Mouse (Mus musculus): ENCODE data around the gene Ell. TPM values are rescaled to one million over a fixed set of nuclear protein-coding genes. Genes with fewer than 3 reads are reported as not detected.

Ell gene
- polyA plus RNA-seq, 1 experiment from 2014 or later: 19.2 TPM

- Histone ChIP-seq H3K27ac (ENCODE audit: low read length) (peak overlapping the region; percentile 81), H3K4me2 (ENCODE audit: low read length) (peak overlapping the region; percentile 85), H3K27me3 (ENCODE audit: control insufficient read depth, insufficient read depth, low read depth, low read length) (no peaks in the 10 kb centered on the region), H3K4me3 (ENCODE audit: low read depth, low read length) (peak overlapping the region; percentile 37), H3K4me1 (ENCODE audit: control insufficient read depth, insufficient read depth, low read length) (peaks cover 48% of the 10 kb centered on the region), H3K9ac (ENCODE audit: low read depth, low read length) (peak overlapping the region; percentile 50), H3K36me3 (ENCODE audit: control insufficient read depth, insufficient read depth, low read length) (no peaks in the 10 kb centered on the region), H3K9me3 (replicated peaks; ENCODE audit: control insufficient read depth, low read length, poor library complexity, severe bottlenecking) (no peaks in the 10 kb centered on the region)
- peak; percentile 16 for ATAC-seq
- WGBS: under 1% methylated on average over 31 of the region's 39 CpGs
Measured at GRCm38 (mm10) chr8:70609368-70609848, 70.2 kb downstream of the Ell start.

GRCm38 (mm10) chr8:70609849-70610795 is 70.9 kb downstream of the Ell start:
- H3K27ac ChIP-seq (ENCODE audit: low read length): peak overlapping the region; percentile 81
- 1% methylated on average over 42 of the region's 45 CpGs for WGBS
- H3K36me3 ChIP-seq (ENCODE audit: control insufficient read depth, insufficient read depth, low read length): no peaks in the 10 kb centered on the region
- no peaks in the 10 kb centered on the region for H3K9me3 ChIP-seq (replicated peaks; ENCODE audit: control insufficient read depth, low read length, poor library complexity, severe bottlenecking)
- H3K4me1 ChIP-seq (ENCODE audit: control insufficient read depth, insufficient read depth, low read length): peaks cover 47% of the 10 kb centered on the region
- peak overlapping the region; percentile 37 for H3K4me3 ChIP-seq (ENCODE audit: low read depth, low read length)
- peak overlapping the region; percentile 50 for H3K9ac ChIP-seq (ENCODE audit: low read depth, low read length)
- H3K27me3 ChIP-seq (ENCODE audit: control insufficient read depth, insufficient read depth, low read depth, low read length): no peaks in the 10 kb centered on the region
- peak overlapping the region; percentile 85 for H3K4me2 ChIP-seq (ENCODE audit: low read length)
- ATAC-seq: 0 out of 2 replicates have a peak, but pooled peaks have one; percentile 4

GRCm38 (mm10) chr8:70610796-70611771 is 71.8 kb downstream of the Ell start:
- Histone ChIP-seq H3K4me1 (ENCODE audit: control insufficient read depth, insufficient read depth, low read length) (peaks cover 45% of the 10 kb centered on the region), H3K27me3 (ENCODE audit: control insufficient read depth, insufficient read depth, low read depth, low read length) (no peaks in the 10 kb centered on the region), H3K9ac (ENCODE audit: low read depth, low read length) (peak overlapping the region; percentile 62), H3K27ac (ENCODE audit: low read length) (peak overlapping the region; percentile 58), H3K4me3 (ENCODE audit: low read depth, low read length) (peak overlapping the region; percentile 35), H3K4me2 (ENCODE audit: low read length) (peak overlapping the region; percentile 85), H3K36me3 (ENCODE audit: control insufficient read depth, insufficient read depth, low read length) (no peaks in the 10 kb centered on the region), H3K9me3 (replicated peaks; ENCODE audit: control insufficient read depth, low read length, poor library complexity, severe bottlenecking) (no peaks in the 10 kb centered on the region)
- ATAC-seq: peak; percentile 1; the same call in 1 of the 2 replicates
- WGBS: under 1% methylated on average over 54 of the region's 54 CpGs

GRCm38 (mm10) chr8:70611849-70612248 is 72.6 kb downstream of the Ell start:
- peak overlapping the region; percentile 62 for H3K9ac ChIP-seq (ENCODE audit: low read depth, low read length)

DNA sequence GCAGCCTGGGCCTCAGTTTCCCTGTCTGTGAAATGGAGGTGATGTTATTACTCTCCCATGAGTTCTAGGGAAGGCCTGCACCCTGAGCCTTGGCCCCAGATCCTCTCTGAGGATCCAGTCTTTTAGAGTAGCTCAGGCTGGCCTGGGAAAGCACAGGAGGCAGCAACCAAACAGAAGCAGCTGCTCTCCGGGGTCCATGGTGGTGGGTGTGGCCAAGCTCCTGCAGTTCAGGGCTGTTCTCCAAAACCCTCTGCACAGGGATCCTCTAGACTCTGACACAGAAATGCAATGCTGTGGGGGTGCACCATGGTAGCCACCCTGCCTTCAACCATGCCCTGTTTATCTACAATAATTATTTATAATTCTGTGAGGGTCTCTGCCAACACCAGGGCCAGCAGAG is 74.5 kb downstream of the Ell start:
- H3K9me3 ChIP-seq (replicated peaks; ENCODE audit: control insufficient read depth, low read length, poor library complexity, severe bottlenecking): no peaks in the 10 kb centered on the region
- H3K4me2 ChIP-seq (ENCODE audit: low read length): no peak overlapping the region
- no peaks in the 10 kb centered on the region for H3K36me3 ChIP-seq (ENCODE audit: control insufficient read depth, insufficient read depth, low read length)
- no peak for ATAC-seq
- no peak overlapping the region for H3K27ac ChIP-seq (ENCODE audit: low read length)
- 20% methylated on average over 1 of the region's 1 CpGs for WGBS
- H3K4me1 ChIP-seq (ENCODE audit: control insufficient read depth, insufficient read depth, low read length): peaks cover 26% of the 10 kb centered on the region
- no peak overlapping the region for H3K4me3 ChIP-seq (ENCODE audit: low read depth, low read length)
- H3K9ac ChIP-seq (ENCODE audit: low read depth, low read length): no peak overlapping the region
- H3K27me3 ChIP-seq (ENCODE audit: control insufficient read depth, insufficient read depth, low read depth, low read length): no peaks in the 10 kb centered on the region

More at GRCm38 (mm10) chr8:70611849-70612248, 72.6 kb downstream of the Ell start:
- no peak for ATAC-seq
- H3K4me3 ChIP-seq (ENCODE audit: low read depth, low read length): peak overlapping the region; percentile 35
- no peaks in the 10 kb centered on the region for H3K36me3 ChIP-seq (ENCODE audit: control insufficient read depth, insufficient read depth, low read length)
- peak overlapping the region; percentile 58 for H3K27ac ChIP-seq (ENCODE audit: low read length)
- peaks cover 38% of the 10 kb centered on the region for H3K4me1 ChIP-seq (ENCODE audit: control insufficient read depth, insufficient read depth, low read length)
- no peaks in the 10 kb centered on the region for H3K27me3 ChIP-seq (ENCODE audit: control insufficient read depth, insufficient read depth, low read depth, low read length)
- peak overlapping the region; percentile 85 for H3K4me2 ChIP-seq (ENCODE audit: low read length)
- no peaks in the 10 kb centered on the region for H3K9me3 ChIP-seq (replicated peaks; ENCODE audit: control insufficient read depth, low read length, poor library complexity, severe bottlenecking)
- 0% methylated on average over 6 of the region's 6 CpGs for WGBS

DNA sequence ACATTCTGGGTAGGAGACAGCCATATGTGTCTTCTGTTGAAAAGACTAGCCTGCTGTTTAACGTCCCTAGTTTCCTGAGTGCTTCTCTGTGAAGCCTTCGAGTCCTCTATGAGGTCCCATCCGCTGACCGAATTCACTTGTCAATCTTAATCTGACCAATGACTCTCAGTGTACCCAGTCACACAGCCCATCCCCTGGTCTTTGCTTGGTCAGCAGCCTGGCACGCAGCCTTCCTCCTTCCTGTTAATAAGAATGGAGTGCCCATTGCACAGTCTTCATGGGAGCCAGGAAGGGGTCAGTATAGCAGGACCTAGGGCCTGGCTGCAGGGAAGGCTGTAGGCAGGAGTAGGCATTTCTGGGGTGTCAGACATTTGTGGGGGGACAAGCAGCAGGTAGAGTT is 75.2 kb downstream of the Ell start:
- Histone ChIP-seq H3K36me3 (ENCODE audit: control insufficient read depth, insufficient read depth, low read length) (no peaks in the 10 kb centered on the region), H3K27ac (ENCODE audit: low read length) (no peak overlapping the region), H3K4me1 (ENCODE audit: control insufficient read depth, insufficient read depth, low read length) (peaks cover 20% of the 10 kb centered on the region), H3K9me3 (replicated peaks; ENCODE audit: control insufficient read depth, low read length, poor library complexity, severe bottlenecking) (no peaks in the 10 kb centered on the region), H3K4me2 (ENCODE audit: low read length) (no peak overlapping the region), H3K4me3 (ENCODE audit: low read depth, low read length) (no peak overlapping the region), H3K9ac (ENCODE audit: low read depth, low read length) (no peak overlapping the region), H3K27me3 (ENCODE audit: control insufficient read depth, insufficient read depth, low read depth, low read length) (no peaks in the 10 kb centered on the region)
- no peak for ATAC-seq
- WGBS: 76% methylated on average over 5 of the region's 5 CpGs

GRCm38 (mm10) chr8:70615281-70615680 is 76.0 kb downstream of the Ell start:
- Histone ChIP-seq H3K27me3 (ENCODE audit: control insufficient read depth, insufficient read depth, low read depth, low read length) (no peaks in the 10 kb centered on the region), H3K27ac (ENCODE audit: low read length) (no peak overlapping the region), H3K9me3 (replicated peaks; ENCODE audit: control insufficient read depth, low read length, poor library complexity, severe bottlenecking) (no peaks in the 10 kb centered on the region), H3K4me1 (ENCODE audit: control insufficient read depth, insufficient read depth, low read length) (peaks cover 11% of the 10 kb centered on the region), H3K9ac (ENCODE audit: low read depth, low read length) (no peak overlapping the region), H3K4me2 (ENCODE audit: low read length) (no peak overlapping the region), H3K4me3 (ENCODE audit: low read depth, low read length) (no peak overlapping the region), H3K36me3 (ENCODE audit: control insufficient read depth, insufficient read depth, low read length) (no peaks in the 10 kb centered on the region)
- no peak for ATAC-seq
- 86% methylated on average over 8 of the region's 8 CpGs for WGBS

- no peak for ATAC-seq
- no peaks in the 10 kb centered on the region for H3K27me3 ChIP-seq (ENCODE audit: control insufficient read depth, insufficient read depth, low read depth, low read length)
- 0 out of 2 replicates have a peak within 1 kb of the TSS, but pooled peaks have one; percentile 7 for H3K9ac ChIP-seq (ENCODE audit: low read depth, low read length)
- no peak within 1 kb of the TSS for H3K27ac ChIP-seq (ENCODE audit: low read length)
- no peak within 1 kb of the TSS for H3K4me3 ChIP-seq (ENCODE audit: low read depth, low read length)
- peaks cover 9% of the 10 kb centered on the region for H3K4me1 ChIP-seq (ENCODE audit: control insufficient read depth, insufficient read depth, low read length)
- no peaks in the 10 kb centered on the region for H3K9me3 ChIP-seq (replicated peaks; ENCODE audit: control insufficient read depth, low read length, poor library complexity, severe bottlenecking)
- no peaks in the 10 kb centered on the region for H3K36me3 ChIP-seq (ENCODE audit: control insufficient read depth, insufficient read depth, low read length)
- H3K4me2 ChIP-seq (ENCODE audit: low read length): no peak within 1 kb of the TSS
- 81% methylated on average over 3 of the region's 3 CpGs for WGBS
Measured at GRCm38 (mm10) chr8:70615894-70616293, 76.6 kb downstream of the Ell start, which contains the start of gene Lrrc25. Gene Lrrc25, plus strand, starts transcription at chr8:70616155.

Measured in midbrain, embryonic 16.5 days (tissue).